Mouse (Mus musculus) ES-E14 (cell line): Measurements from ENCODE around the gene Hist1h4f. TPM values are rescaled to one million over a fixed set of nuclear protein-coding genes. Genes with fewer than 3 reads are reported as not detected.
A peak's percentile ranks its signal among the peaks of the same experiment; 100 is the strongest.

Source experiments
- DNase-seq: peaks from one replicate; pipeline ENCODE4 v3.0.0-alpha.2; 2013; ENCODE audit warnings: low read depth, low spot score
- H3K27ac ChIP-seq: 2 replicates; pipeline ENCODE4 v1.5.1; 2012; ENCODE audit warnings: low read depth, mild to moderate bottlenecking, low read length, moderate library complexity, mixed read lengths; ENCODE audit not compliant: poor library complexity, insufficient read depth, severe bottlenecking
- H3K36me3 ChIP-seq: 2 replicates; pipeline ENCODE4 v1.6.1; 2012; ENCODE audit warnings: mild to moderate bottlenecking, low read length, moderate library complexity, mixed read lengths; ENCODE audit not compliant: control insufficient read depth, poor library complexity, insufficient read depth, severe bottlenecking
- H3K4me1 ChIP-seq, 2 experiments: fragments of 150-350 bp in 1 of 2; sonication (generic) in 1 of 2; 2 replicates each; pipeline ENCODE4 v1.6.1; 2012; ENCODE audit warnings: low read length in 2 of 2, mild to moderate bottlenecking in 1 of 2, mixed read lengths in 1 of 2; ENCODE audit not compliant: control insufficient read depth in 2 of 2, insufficient read depth in 2 of 2, poor library complexity in 1 of 2
- H3K4me3 ChIP-seq, 2 experiments: fragments of 150-350 bp in 1 of 2; sonication (generic) in 1 of 2; 2 replicates each; pipeline ENCODE4 v1.5.1; 2012; ENCODE audit warnings: low read length in 2 of 2, low read depth in 1 of 2, mild to moderate bottlenecking in 1 of 2, mixed read lengths in 1 of 2; ENCODE audit not compliant: insufficient read depth in 1 of 2, poor library complexity in 1 of 2, severe bottlenecking in 1 of 2
- H3K9ac ChIP-seq: 2 replicates; pipeline ENCODE4 v1.6.1; 2012; ENCODE audit warnings: low read depth, mild to moderate bottlenecking, low read length, mixed read lengths; ENCODE audit not compliant: poor library complexity, insufficient read depth, severe bottlenecking
- H3K9me3 ChIP-seq: fragments of 150-350 bp; sonication (generic); 2 replicates; pipeline ENCODE4 v1.6.1; 2012; ENCODE audit warnings: low read depth, mild to moderate bottlenecking, low read length; ENCODE audit not compliant: control insufficient read depth, insufficient read depth
- CHD2 ChIP-seq: IDR thresholded peaks from 2 replicates; pipeline ENCODE4 v1.6.1; 2014; ENCODE audit warnings: mild to moderate bottlenecking, low read depth, low read length, inconsistent platforms
- HCFC1 ChIP-seq: IDR thresholded peaks from 2 replicates; pipeline ENCODE4 v1.6.1; 2012; ENCODE audit warnings: low read length, inconsistent platforms, borderline replicate concordance; ENCODE audit not compliant: insufficient read depth
- MAFK ChIP-seq: IDR thresholded peaks from 2 replicates; pipeline ENCODE4 v1.6.1; 2014; ENCODE audit warnings: mild to moderate bottlenecking, low read depth, low read length, inconsistent platforms; ENCODE audit not compliant: insufficient read depth
- ZC3H11A ChIP-seq: IDR thresholded peaks from 2 replicates; pipeline ENCODE4 v1.6.1; 2012; ENCODE audit warnings: low read depth, mild to moderate bottlenecking, inconsistent platforms, low read length, borderline replicate concordance
- ZNF384 ChIP-seq: IDR thresholded peaks from 2 replicates; pipeline ENCODE4 v1.6.1; 2012; ENCODE audit warnings: low read depth, low read length, inconsistent platforms
- in situ Hi-C, 2 experiments: fragments of 600-800 bp; cut with MboI; formaldehyde crosslinking; loops; one replicate each; pipeline ENCODE4 v1.15.1; 2025; ENCODE audit warnings: low sequenced_read_pairs in 2 of 2, inconsistent platforms in 1 of 2; ENCODE audit not compliant: unreplicated experiment in 2 of 2
- total RNA-seq: library from RNA; depleted of rRNA; stranded (reverse); fragments of 300-350 nt; gene quantifications from 2 replicates; pipeline ENCODE4 v1.2.3, GENCODE M21; 2012

Hist1h4f gene
- total RNA-seq, 1 experiment, result 2,172 TPM

DNA sequence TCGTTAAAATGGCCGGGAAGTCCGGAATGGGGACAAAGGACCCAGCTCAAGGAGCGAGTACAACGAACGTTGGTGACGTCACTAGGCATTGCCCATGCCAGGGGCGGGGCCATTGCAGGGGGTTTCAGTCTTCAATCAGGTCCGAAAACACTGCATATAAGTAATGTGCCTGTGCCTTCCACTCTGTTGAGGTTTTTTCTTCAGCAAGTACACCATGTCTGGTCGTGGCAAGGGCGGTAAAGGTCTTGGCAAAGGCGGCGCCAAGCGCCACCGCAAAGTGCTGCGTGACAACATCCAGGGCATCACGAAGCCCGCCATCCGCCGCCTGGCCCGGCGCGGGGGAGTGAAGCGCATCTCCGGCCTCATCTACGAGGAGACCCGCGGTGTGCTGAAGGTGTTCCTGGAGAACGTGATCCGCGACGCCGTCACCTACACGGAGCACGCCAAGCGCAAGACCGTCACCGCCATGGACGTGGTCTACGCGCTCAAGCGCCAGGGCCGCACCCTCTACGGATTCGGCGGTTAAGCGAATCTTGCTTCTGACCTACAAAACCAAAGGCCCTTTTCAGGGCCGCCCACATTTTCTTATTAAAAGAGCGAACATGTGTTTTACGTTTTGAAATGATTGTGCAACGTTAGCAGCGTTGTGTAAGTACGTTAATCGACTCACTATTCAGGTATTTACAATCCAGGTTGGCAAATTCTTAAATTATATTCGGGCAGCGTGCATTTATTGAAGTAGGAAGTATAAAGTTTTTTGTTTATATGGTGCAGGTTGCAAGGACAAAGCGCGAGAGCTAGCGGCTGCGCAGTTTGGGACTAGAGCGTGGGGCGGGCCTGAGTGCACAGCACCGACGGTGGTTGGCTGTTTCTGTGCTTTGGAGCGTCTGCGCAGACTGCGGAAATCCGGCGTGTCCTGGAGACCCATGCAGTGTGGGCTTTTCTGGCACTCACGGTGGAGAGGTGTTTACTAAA is 20.3 kb downstream of the Hist1h4f start, which contains the start of gene Hist1h4h:
Gene Hist1h4h, plus strand, starts transcription at position 150 of the 975 bp plus-strand sequence.
- H3K9me3 ChIP-seq, result no peaks in the 10 kb centered on the region
- no peaks in the 10 kb centered on the region for H3K36me3 ChIP-seq
- peak within 1 kb of the TSS; percentile 93 for H3K27ac ChIP-seq
- H3K9ac ChIP-seq, result peak within 1 kb of the TSS; percentile 78
- H3K4me3 ChIP-seq, result peak within 1 kb of the TSS; percentile 67 to 83
- DNase-seq, result peak; percentile 96
- peaks cover 0 to 2% of the 10 kb centered on the region in 2 experiments; a peak in 1 of 4 replicates for H3K4me1 ChIP-seq
- TF ChIP-seq MAFK (no peak), ZC3H11A (no peak), ZNF384 (no peak), HCFC1 (no peak)
- in situ Hi-C loops, result loop anchor here in 1 of 2 experiments (25.0 kb wide), 1 partner anchor 1494 kb away; the partner anchor contains the start of genes Hist1h2ag, Hist1h2ah, Hist1h2bj and Hist1h2bk

DNA sequence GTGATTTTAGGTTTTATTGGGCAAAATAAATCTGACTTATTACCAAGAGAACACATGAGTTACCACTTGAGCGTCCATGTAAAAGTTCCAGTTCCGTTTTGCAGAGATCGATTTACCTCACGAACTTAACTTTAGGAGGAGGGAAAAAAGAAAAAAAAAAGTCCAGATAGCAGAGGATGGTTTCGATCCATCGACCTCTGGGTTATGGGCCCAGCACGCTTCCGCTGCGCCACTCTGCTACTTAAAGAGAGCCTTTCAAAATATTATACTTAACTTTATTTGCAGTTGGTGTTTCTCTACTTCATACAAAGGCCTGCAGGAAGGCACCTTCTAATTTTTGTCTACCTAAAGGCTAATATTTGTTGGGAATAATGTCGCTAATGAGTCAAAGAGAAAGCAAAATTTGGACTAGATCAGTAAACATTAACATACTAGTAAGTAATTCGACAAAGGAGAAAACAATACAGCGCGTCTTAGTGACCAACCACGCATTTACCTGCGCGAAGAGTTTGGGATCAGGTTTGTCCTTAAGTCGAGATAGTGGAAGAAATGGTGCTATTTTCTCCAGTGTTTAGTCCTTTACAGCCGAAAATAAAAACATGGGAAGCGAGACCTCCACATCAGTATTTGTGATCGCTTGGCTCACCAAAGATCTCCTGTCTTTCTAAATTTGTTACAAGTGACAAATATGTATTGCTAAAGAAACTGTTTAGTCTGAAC is 21.1 kb downstream of the Hist1h4f start:
- Histone ChIP-seq H3K4me1 (peaks cover 0 to 2% of the 10 kb centered on the region in 2 experiments; a peak in 1 of 4 replicates), H3K9me3 (no peaks in the 10 kb centered on the region), H3K4me3 (peak overlapping the region; percentile 61 to 83), H3K9ac (peak overlapping the region; percentile 78), H3K27ac (peak overlapping the region; percentile 85; the same call in 1 of the 2 replicates), H3K36me3 (no peaks in the 10 kb centered on the region)
- TF ChIP-seq MAFK, result peak; percentile 92
- TF ChIP-seq HCFC1, result no peak
- TF ChIP-seq CHD2, result no peak
- peak; percentile 80 for TF ChIP-seq ZNF384
- no peak for TF ChIP-seq ZC3H11A
- no peak for DNase-seq
- in situ Hi-C loops, result loop anchor here in 1 of 2 experiments (25.0 kb wide), 1 partner anchor 1493 kb away; the partner anchor contains the start of genes Hist1h2ag, Hist1h2ah, Hist1h2bj and Hist1h2bk

GRCm38 (mm10) chr13:23529480-23530165 is 21.8 kb downstream of the Hist1h4f start:
- in situ Hi-C loops, result loop anchor here (10.0 to 25.0 kb wide), 2 partner anchors 1492 to 1605 kb away; partner anchors contain the start of genes Hist1h2ag (in 1 of the 2), Hist1h2ah (in 1 of the 2), Hist1h2bj (in 1 of the 2) and Hist1h2bk (in 1 of the 2)

GRCm38 (mm10) chr13:23529005-23529404 is 22.4 kb downstream of the Hist1h4f start:
- Histone ChIP-seq H3K9ac (no peak overlapping the region), H3K27ac (no peak overlapping the region), H3K36me3 (no peaks in the 10 kb centered on the region), H3K4me1 (peaks cover 0 to 2% of the 10 kb centered on the region in 2 experiments; a peak in 1 of 4 replicates), H3K9me3 (no peaks in the 10 kb centered on the region), H3K4me3 (no peak overlapping the region)
- TF ChIP-seq HCFC1, result no peak
- TF ChIP-seq ZNF384, result no peak
- TF ChIP-seq MAFK, result no peak
- no peak for TF ChIP-seq CHD2
- TF ChIP-seq ZC3H11A, result no peak
- no peak for DNase-seq
- in situ Hi-C loops, result loop anchor here (10.0 to 25.0 kb wide), 2 partner anchors 1492 to 1604 kb away; partner anchors contain the start of genes Hist1h2ag (in 1 of the 2), Hist1h2ah (in 1 of the 2), Hist1h2bj (in 1 of the 2) and Hist1h2bk (in 1 of the 2)

More at GRCm38 (mm10) chr13:23529480-23530165, 21.8 kb downstream of the Hist1h4f start:
- TF ChIP-seq ZC3H11A, result no peak
- TF ChIP-seq HCFC1, result no peak
- no peak overlapping the region for H3K9ac ChIP-seq
- no peaks in the 10 kb centered on the region for H3K36me3 ChIP-seq
- DNase-seq, result no peak
- no peak overlapping the region for H3K27ac ChIP-seq
- H3K4me1 ChIP-seq, result peaks cover 0 to 2% of the 10 kb centered on the region in 2 experiments; a peak in 1 of 4 replicates
- H3K9me3 ChIP-seq, result no peaks in the 10 kb centered on the region
- peak overlapping the region; percentile 25 to 61; a peak in 2 of 4 replicates for H3K4me3 ChIP-seq
